Mouse (Mus musculus): ENCODE data around the gene Hist2h2ac.

- no peak for TF ChIP-seq GATA1 (IDR thresholded peaks at IDR 0.05; ENCODE audit: borderline replicate concordance, low read length)
- no peak for TF ChIP-seq TAL1 (conservative IDR thresholded peaks at IDR 0.05; ENCODE audit: low read depth, low read length)
These were observed 25.7 kb downstream of the Hist2h2ac start for GRCm38 (mm10) chr3:96194966-96195365.
